Mouse (Mus musculus) CH12.LX (cell line): ENCODE data around the gene Mrm3. TPM values are rescaled to one million over a fixed set of nuclear protein-coding genes. Genes with fewer than 3 reads are reported as not detected.

Source experiments
- DNase-seq: peaks from one replicate; pipeline ENCODE4 v3.0.0-alpha.2; 2013; ENCODE audit errors: extremely low read depth
- H3K27ac ChIP-seq: 2 replicates; pipeline ENCODE4 v1.5.1; 2012; ENCODE audit warnings: low read depth, mild to moderate bottlenecking, control low read depth, moderate library complexity; ENCODE audit not compliant: insufficient read depth
- H3K27me3 ChIP-seq: replicated peaks from 2 replicates; pipeline ENCODE3; 2012; ENCODE audit warnings: inconsistent platforms
- H3K36me3 ChIP-seq, 2 experiments: replicated peaks in 1 of 2; 2 replicates each; pipeline versions ENCODE3 to v1.6.1; 2012; ENCODE audit warnings: inconsistent platforms in 1 of 2, low read length in 1 of 2, mild to moderate bottlenecking in 1 of 2, mixed read lengths in 1 of 2, moderate library complexity in 1 of 2; ENCODE audit not compliant: control insufficient read depth in 1 of 2, insufficient read depth in 1 of 2
- H3K4me1 ChIP-seq, 2 experiments: 2 replicates each; pipeline ENCODE4 v1.6.1; 2012; ENCODE audit warnings: inconsistent platforms in 1 of 2, moderate library complexity in 1 of 2; ENCODE audit not compliant: insufficient read depth in 2 of 2, control insufficient read depth in 1 of 2
- H3K4me2 ChIP-seq: 2 replicates; pipeline ENCODE4 v1.6.1; 2012; ENCODE audit warnings: low read depth, mild to moderate bottlenecking, control low read depth; ENCODE audit not compliant: poor library complexity, insufficient read depth, severe bottlenecking
- H3K4me3 ChIP-seq, 3 experiments: fragments of 150-350 bp in 1 of 3; sonication (generic) in 1 of 3; replicated peaks in 1 of 3; 2 replicates each; pipeline versions ENCODE3 to v1.5.1; 2011 to 2012; ENCODE audit warnings: low read depth in 2 of 3, low read length in 2 of 3, mild to moderate bottlenecking in 2 of 3, moderate library complexity in 2 of 3, control low read depth in 1 of 3, improper control_type of control experiment in 1 of 3, inconsistent platforms in 1 of 3, mixed read lengths in 1 of 3; ENCODE audit not compliant: poor library complexity in 1 of 3
- H3K79me2 ChIP-seq: replicated peaks from 2 replicates; pipeline ENCODE4 v1.6.1; 2012; ENCODE audit warnings: mild to moderate bottlenecking, moderate library complexity; ENCODE audit not compliant: control insufficient read depth, poor library complexity, insufficient read depth, severe bottlenecking; ENCODE audit errors: extremely low read depth
- H3K9ac ChIP-seq: 2 replicates; pipeline ENCODE4 v1.6.1; 2012; ENCODE audit warnings: low read depth, mild to moderate bottlenecking, control low read depth, moderate library complexity; ENCODE audit not compliant: insufficient read depth
- H3K9me3 ChIP-seq: replicated peaks from 2 replicates; pipeline ENCODE3; 2012; ENCODE audit warnings: low read length, inconsistent platforms, mixed read lengths
- CTCF ChIP-seq, 2 experiments: IDR thresholded peaks in 1 of 2; conservative IDR thresholded peaks in 1 of 2; 2 replicates each; pipeline ENCODE4 v1.5.1; 2011 to 2012; ENCODE audit warnings: low read depth in 2 of 2, low read length in 2 of 2, improper control_type of control experiment in 1 of 2, inconsistent platforms in 1 of 2, mild to moderate bottlenecking in 1 of 2, moderate library complexity in 1 of 2
- ELF1 ChIP-seq: IDR thresholded peaks from 2 replicates; pipeline ENCODE4 v1.6.1; 2014; ENCODE audit warnings: low read depth, mild to moderate bottlenecking, inconsistent platforms, low read length, improper control_type of control experiment
- GABPA ChIP-seq: IDR thresholded peaks from 2 replicates; pipeline ENCODE4 v1.6.1; 2012; ENCODE audit warnings: low read depth, low read length, improper control_type of control experiment, inconsistent platforms; ENCODE audit not compliant: insufficient replicate concordance
- JUN ChIP-seq: IDR thresholded peaks from 2 replicates; pipeline ENCODE4 v1.6.1; 2011; ENCODE audit warnings: low read depth, mild to moderate bottlenecking, low read length, improper control_type of control experiment, moderate library complexity; ENCODE audit not compliant: insufficient read depth
- MAFK ChIP-seq: IDR thresholded peaks from 2 replicates; pipeline ENCODE4 v1.6.1; 2011; ENCODE audit warnings: low read length, improper control_type of control experiment; ENCODE audit not compliant: insufficient replicate concordance
- MXI1 ChIP-seq: IDR thresholded peaks from 2 replicates; pipeline ENCODE4 v1.6.1; 2011; ENCODE audit warnings: mild to moderate bottlenecking, low read depth, low read length, improper control_type of control experiment
- NELFE ChIP-seq: IDR thresholded peaks from 2 replicates; pipeline ENCODE4 v1.6.1; 2011; ENCODE audit warnings: low read depth, low read length, improper control_type of control experiment
- POLR2AphosphoS2 ChIP-seq: IDR thresholded peaks from 2 replicates; pipeline ENCODE4 v1.6.1; 2011; ENCODE audit warnings: low read depth, low read length, improper control_type of control experiment
- RAD21 ChIP-seq: IDR thresholded peaks from 2 replicates; pipeline ENCODE4 v1.6.1; 2011; ENCODE audit warnings: low read depth, mild to moderate bottlenecking, low read length, improper control_type of control experiment, moderate library complexity
- RCOR1 ChIP-seq: conservative IDR thresholded peaks from 2 replicates; pipeline ENCODE4 v1.6.1; 2012; ENCODE audit warnings: low read depth, mild to moderate bottlenecking, inconsistent platforms, low read length, improper control_type of control experiment
- TCF12 ChIP-seq: IDR thresholded peaks from 2 replicates; pipeline ENCODE4 v1.6.1; 2014; ENCODE audit warnings: low read depth, mild to moderate bottlenecking, inconsistent platforms, low read length, improper control_type of control experiment
- USF1 ChIP-seq: IDR thresholded peaks from 2 replicates; pipeline ENCODE4 v1.6.1; 2014; ENCODE audit warnings: low read depth, mild to moderate bottlenecking, inconsistent platforms, low read length, improper control_type of control experiment
- ZC3H11A ChIP-seq: IDR thresholded peaks from 2 replicates; pipeline ENCODE4 v1.6.1; 2012; ENCODE audit warnings: low read depth, mild to moderate bottlenecking, inconsistent platforms, low read length, improper control_type of control experiment
- dilution Hi-C: fragments of 300-500 bp; cut with MboI; formaldehyde crosslinking; loops from 2 replicates; pipeline ENCODE4 v1.14.3; 2020; ENCODE audit warnings: low sequenced_read_pairs; ENCODE audit not compliant: extremely low pct_unique_long_range_greater_than_20kb, extremely low pct_ligation_motif_present
- in situ Hi-C: fragments of 300-500 bp; cut with MboI; formaldehyde crosslinking; loops from 3 replicates; pipeline ENCODE4 v1.14.3; 2019; ENCODE audit warnings: low sequenced_read_pairs, low pct_ligation_motif_present, low pct_unique_long_range_greater_than_20kb, mixed read lengths
- polyA plus RNA-seq: library from polyadenylated mRNA; unstranded; fragments of >175 nt; gene quantifications from 2 replicates; pipeline ENCODE4 v1.2.1, GENCODE M21; 2012; ENCODE audit warnings: low read depth; ENCODE audit not compliant: insufficient read length
- total RNA-seq, 2 experiments: library from RNA; depleted of rRNA; stranded (reverse); fragments of 300-350 nt in 1 of 2; fragments of >200 nt in 1 of 2; gene quantifications; 2 replicates each; pipeline ENCODE4 v1.2.3; 2012 to 2014

Mrm3 gene
- total and polyA plus RNA-seq, 3 experiments = 35.1 to 41.6 (median 40.2) TPM

DNA sequence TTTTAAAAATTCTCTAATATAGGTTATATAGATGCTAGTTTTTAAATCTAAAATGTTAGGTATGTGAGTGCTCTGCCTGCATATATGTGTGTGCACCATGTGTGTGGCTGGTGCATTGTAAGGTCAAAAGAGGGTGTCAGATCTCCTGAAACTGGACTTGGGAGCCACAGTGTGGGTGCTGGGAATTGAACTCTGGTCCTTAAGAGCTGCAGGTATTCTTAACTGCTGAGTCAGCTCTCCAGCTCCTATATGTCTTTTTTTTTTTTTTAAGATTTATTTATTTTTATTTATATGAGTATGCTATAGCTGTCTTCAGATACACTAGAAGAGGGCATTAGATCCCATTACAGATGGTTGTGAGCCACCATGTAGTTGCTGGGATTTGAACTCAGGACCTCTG, 2.9 kb downstream of the Mrm3 start:
- Histone ChIP-seq H3K4me2 (no peak overlapping the region), H3K36me3 (peaks cover 32 to 63% of the 10 kb centered on the region in 2 experiments), H3K9me3 (no peaks in the 10 kb centered on the region), H3K4me1 (peaks cover 4 to 30% of the 10 kb centered on the region in 2 experiments), H3K79me2 (peaks cover 18% of the 10 kb centered on the region), H3K27me3 (no peaks in the 10 kb centered on the region), H3K27ac (no peak overlapping the region), H3K4me3 (no peak overlapping the region), H3K9ac (no peak overlapping the region)
- dilution Hi-C loops = no loop called here
- TF ChIP-seq USF1 (no peak), RAD21 (no peak), RCOR1 (no peak), MAFK (peak; percentile 86), GABPA (no peak)
- DNase-seq = no peak
- in situ Hi-C loops = no loop called here

DNA sequence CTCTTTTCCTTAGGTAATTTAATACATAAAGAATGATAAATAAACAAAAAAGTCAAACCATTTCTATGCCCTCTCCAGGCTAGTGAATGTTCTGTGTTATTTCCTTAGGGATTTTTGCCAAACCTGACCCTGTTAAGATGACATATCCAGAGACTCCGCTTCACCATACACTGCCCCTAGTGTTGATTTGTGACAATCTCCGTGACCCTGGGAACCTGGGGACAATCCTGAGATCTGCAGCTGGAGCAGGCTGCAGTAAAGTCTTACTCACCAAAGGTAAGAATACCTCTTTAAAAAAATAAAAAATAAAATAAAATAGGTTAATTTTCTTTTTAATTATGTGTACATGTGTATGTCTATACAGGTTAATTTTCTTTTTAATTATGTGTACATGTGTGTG, 3.7 kb downstream of the Mrm3 start:
- H3K9ac ChIP-seq = no peak overlapping the region
- H3K27me3 ChIP-seq = no peaks in the 10 kb centered on the region
- peaks cover 32 to 69% of the 10 kb centered on the region in 2 experiments for H3K36me3 ChIP-seq
- H3K27ac ChIP-seq = no peak overlapping the region
- no peak for DNase-seq
- peak in 1 of 2 experiments; percentile 35; a peak in 2 of 4 replicates for TF ChIP-seq CTCF (conservative IDR thresholded peaks at IDR 0.05 in 1 of 2, IDR thresholded peaks at IDR 0.05 in 1 of 2; ENCODE audit: low read depth in 2 of 2, low read length in 2 of 2)
- no peak for TF ChIP-seq ELF1
- H3K4me1 ChIP-seq = peaks cover 4 to 22% of the 10 kb centered on the region in 2 experiments
- H3K4me3 ChIP-seq = no peak overlapping the region
- H3K79me2 ChIP-seq = peaks cover 18% of the 10 kb centered on the region
- dilution Hi-C loops = no loop called here
- in situ Hi-C loops = no loop called here
- H3K9me3 ChIP-seq = no peaks in the 10 kb centered on the region
- H3K4me2 ChIP-seq = no peak overlapping the region

DNA sequence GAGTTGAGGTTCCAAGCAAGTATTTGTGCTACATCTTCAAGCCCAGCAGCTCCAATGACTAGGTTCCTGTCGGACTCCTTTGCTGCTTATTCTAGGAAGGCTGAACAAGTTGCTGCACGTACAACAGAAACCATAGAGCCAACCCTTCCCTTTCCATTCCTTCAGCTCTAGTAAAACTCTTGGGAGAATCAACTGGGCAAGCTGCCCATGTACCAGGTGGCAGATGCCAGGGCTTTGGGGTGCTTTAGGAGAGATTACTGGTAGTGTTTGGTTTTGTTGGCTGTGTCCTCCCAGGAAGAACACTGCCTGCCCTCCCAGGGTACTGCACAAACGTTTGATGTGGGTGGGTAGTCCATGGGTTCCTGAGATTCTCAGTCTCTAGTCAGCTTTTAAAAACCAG, 8.5 kb downstream of the Mrm3 start:
- Histone ChIP-seq H3K79me2 (no peaks in the 10 kb centered on the region), H3K9ac (no peak overlapping the region), H3K36me3 (peaks cover 30 to 80% of the 10 kb centered on the region in 2 experiments), H3K4me3 (no peak overlapping the region), H3K4me2 (no peak overlapping the region), H3K9me3 (no peaks in the 10 kb centered on the region)
- no peak for DNase-seq
- dilution Hi-C loops = no loop called here
- TF ChIP-seq MXI1 (no peak), JUN (no peak), ZC3H11A (no peak), TCF12 (no peak), USF1 (no peak), POLR2AphosphoS2 (no peak; the same call in 1 of the 2 replicates), NELFE (no peak)
- TF ChIP-seq, all 38 proteins: peak for 0
- in situ Hi-C loops = loop anchor here (5.0 to 10.0 kb wide), 2 partner anchors 150 to 253 kb away; no protein-coding TSS in a partner anchor
- Histone ChIP-seq H3K4me1 (peaks cover 0 to 15% of the 10 kb centered on the region in 2 experiments; a peak in 2 of 4 replicates), H3K27ac (no peak overlapping the region), H3K27me3 (no peaks in the 10 kb centered on the region)
